Mouse (Mus musculus) small intestine, adult 2 months (tissue): ENCODE results near the gene Nfam1. TPM values are rescaled to one million over a fixed set of nuclear protein-coding genes. Genes with fewer than 3 reads are reported as not detected.

Source experiments
- H3K27ac ChIP-seq: fragments of 200-500 bp; 2 replicates; pipeline ENCODE4 v1.5.1; 2012; ENCODE audit warnings: low read depth, low read length, control low read depth, inconsistent platforms; ENCODE audit not compliant: insufficient read depth
- H3K27me3 ChIP-seq: fragments of 200-500 bp; 2 replicates; pipeline ENCODE4 v1.6.1; 2012; ENCODE audit warnings: mild to moderate bottlenecking, moderate library complexity, low read length, inconsistent platforms; ENCODE audit not compliant: control insufficient read depth, insufficient read depth
- H3K36me3 ChIP-seq: fragments of 200-500 bp; 2 replicates; pipeline ENCODE4 v1.6.1; 2012; ENCODE audit warnings: mild to moderate bottlenecking, low read length, control low read depth, inconsistent platforms; ENCODE audit not compliant: control insufficient read depth, insufficient read depth
- H3K4me1 ChIP-seq: fragments of 200-500 bp; 2 replicates; pipeline ENCODE4 v1.6.1; 2012; ENCODE audit warnings: low read length, inconsistent platforms, mixed read lengths; ENCODE audit not compliant: control insufficient read depth, insufficient read depth, insufficient read length
- H3K4me3 ChIP-seq: fragments of 200-500 bp; 2 replicates; pipeline ENCODE4 v1.5.1; 2012; ENCODE audit warnings: low read depth, mild to moderate bottlenecking, control low read depth, inconsistent platforms, low read length, moderate library complexity
- CTCF ChIP-seq: fragments of 200-500 bp; IDR thresholded peaks from 2 replicates; pipeline ENCODE4 v1.5.1; 2012; ENCODE audit warnings: low read depth, mild to moderate bottlenecking, control low read depth, inconsistent platforms, low read length, moderate library complexity, mixed read lengths; ENCODE audit not compliant: insufficient replicate concordance, insufficient read length; ENCODE audit errors: extremely low read depth
- POLR2A ChIP-seq: fragments of 200-500 bp; IDR thresholded peaks from 2 replicates; pipeline ENCODE4 v1.6.1; 2012; ENCODE audit warnings: low read depth, mild to moderate bottlenecking, control low read depth, inconsistent platforms, low read length, moderate library complexity
- WGBS: fragments of 180-500 bp; shearing (Covaris S2); methylation state at CpG from one replicate; pipeline ENCODE4 v1.1.7; 2018; 5-methylcytosine and 5-hydroxymethylcytosine counted together
- polyA plus RNA-seq: library from polyadenylated mRNA; depleted of rRNA; stranded (reverse); fragments of >200 nt; gene quantifications from 2 replicates; pipeline ENCODE4 v1.2.3, GENCODE M21; 2012; rRNA removed

Gene Nfam1
- polyA plus RNA-seq, 1 experiment = 2.1 TPM

DNA sequence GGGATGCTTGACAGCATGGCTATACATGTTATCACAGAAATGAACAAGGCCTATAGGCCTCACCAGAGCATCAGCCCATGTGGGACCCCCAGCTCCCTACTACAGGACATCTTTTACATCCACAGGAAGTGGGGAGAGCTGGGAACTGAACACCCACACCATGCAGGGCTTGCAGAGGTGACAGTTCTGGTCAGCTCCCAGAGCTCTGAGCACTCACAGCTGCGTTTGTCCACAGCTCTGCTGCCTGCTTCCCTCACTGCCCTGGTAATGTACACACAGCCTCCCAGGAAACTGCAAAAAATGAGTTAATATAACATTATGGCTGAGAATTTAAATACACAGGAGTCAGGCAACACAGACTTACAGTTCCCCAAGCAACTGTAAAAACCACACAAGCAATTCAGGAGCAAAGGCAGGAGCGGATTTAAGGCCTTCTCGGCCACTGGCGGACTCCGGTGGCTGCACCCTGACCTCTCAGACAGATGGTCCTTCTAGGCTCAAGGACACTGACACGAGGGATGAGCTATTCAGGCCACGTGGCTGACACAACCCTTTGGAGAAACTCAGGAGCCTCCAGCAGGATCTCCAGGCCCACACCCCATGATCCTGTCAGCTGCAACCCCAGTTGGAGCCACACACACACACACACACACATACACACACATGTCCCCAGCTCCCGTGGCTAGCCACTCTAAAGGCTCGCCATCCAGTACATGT lies 88.5 kb downstream of the Nfam1 start:
- Histone ChIP-seq H3K27ac (no peak overlapping the region), H3K36me3 (no peaks in the 10 kb centered on the region), H3K27me3 (no peaks in the 10 kb centered on the region), H3K4me1 (no peaks in the 10 kb centered on the region; the same call in 1 of the 2 replicates), H3K4me3 (no peak overlapping the region)
- 77% methylated on average over 9 of the region's 9 CpGs for WGBS
- no peak for TF ChIP-seq POLR2A
- TF ChIP-seq CTCF = no peak

Other genes with a start within 250 kb of the Nfam1 start
- 165 and 498 TPM in 2 replicates for gene Cyp2d26, start 239.0 kb downstream of the Nfam1 start, polyA plus RNA-seq
- 8.3 and 20.0 TPM in 2 replicates for gene Tcf20, start 45.4 kb downstream of the Nfam1 start, polyA plus RNA-seq
- 51.2 and 133 TPM in 2 replicates for gene Serhl, start 56.2 kb upstream of the Nfam1 start, polyA plus RNA-seq
- 33.1 and 72.4 TPM in 2 replicates for gene Rrp7a, start 89.5 kb upstream of the Nfam1 start, polyA plus RNA-seq
- gene Poldip3, start 116.1 kb upstream of the Nfam1 start, polyA plus RNA-seq = 24.5 and 46.7 TPM in 2 replicates
- gene Cyb5r3, start 139.3 kb upstream of the Nfam1 start, polyA plus RNA-seq = 426 and 624 TPM in 2 replicates
- 9.7 and 16.7 TPM in 2 replicates for gene A4galt, start 218.5 kb upstream of the Nfam1 start, polyA plus RNA-seq